Mouse (Mus musculus) ES-E14 (cell line): ENCODE measurements around the gene Lpp.

Experiments used
- CHD2 ChIP-seq: IDR thresholded peaks from 2 replicates; pipeline ENCODE4 v1.6.1; 2014; ENCODE audit warnings: mild to moderate bottlenecking, low read depth, low read length, inconsistent platforms
- HCFC1 ChIP-seq: IDR thresholded peaks from 2 replicates; pipeline ENCODE4 v1.6.1; 2012; ENCODE audit warnings: low read length, inconsistent platforms, borderline replicate concordance; ENCODE audit not compliant: insufficient read depth

DNA sequence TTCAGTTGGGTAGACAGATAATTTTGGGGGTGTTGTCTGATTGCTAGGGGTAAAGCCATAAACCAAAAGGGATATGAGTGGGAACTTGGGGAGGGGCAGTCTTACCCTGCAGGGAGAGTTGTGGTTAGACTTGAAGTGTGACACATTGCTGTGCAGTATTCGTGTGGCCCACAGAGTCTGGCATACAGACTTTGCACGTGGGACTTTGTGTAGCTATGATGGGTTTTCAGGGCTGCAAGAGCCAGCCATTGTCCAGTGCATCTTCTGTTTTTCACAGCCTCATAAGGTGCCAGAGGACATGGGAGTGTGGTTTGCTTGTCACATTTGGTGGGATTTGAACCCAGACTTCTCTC, 55.2 kb downstream of the Lpp start:
- TF ChIP-seq CHD2 (no peak), HCFC1 (no peak)
